Mouse (Mus musculus) stomach, postnatal 0 days (tissue): Measurements from ENCODE around the gene Etv2.

Experiments used
- CTCF ChIP-seq: IDR thresholded peaks from 2 replicates; pipeline ENCODE4 v1.5.1; 2016; ENCODE audit warnings: antibody characterized with exemption, low read depth, mild to moderate bottlenecking, moderate library complexity
- EP300 ChIP-seq: optimal IDR thresholded peaks from 2 replicates; pipeline ENCODE3; 2016; ENCODE audit warnings: antibody characterized with exemption

- peak; percentile 67 for TF ChIP-seq CTCF
- no peak for TF ChIP-seq EP300
These were observed 16.4 kb downstream of the Etv2 start for GRCm38 (mm10) chr7:30619202-30619601.
